Mouse (Mus musculus) stomach, embryonic 16.5 days (tissue): ENCODE measurements around the gene Susd1. TPM values are rescaled to one million over a fixed set of nuclear protein-coding genes. Genes with fewer than 3 reads are reported as not detected.
A peak's percentile ranks its signal among the peaks of the same experiment; 100 is the strongest.

ENCODE experiments used
- ATAC-seq: fragments of 200-750 bp; cut with Nextera tagmentation; 2 replicates; pipeline ENCODE4 v1.8.0; 2017; ENCODE audit warnings: moderate number of reproducible peaks, moderate TSS enrichment; ENCODE audit not compliant: insufficient read depth, low FRiP score
- H3K27ac ChIP-seq: fragments of 300-500 bp; sonication (generic); 2 replicates; pipeline ENCODE4 v1.5.1; 2014; ENCODE audit warnings: low read length
- H3K27me3 ChIP-seq: fragments of 300-500 bp; sonication (generic); 2 replicates; pipeline ENCODE4 v1.6.1; 2014; ENCODE audit warnings: low read length, control low read depth, mixed read lengths; ENCODE audit not compliant: control insufficient read depth, insufficient read depth
- H3K36me3 ChIP-seq: fragments of 300-500 bp; sonication (generic); 2 replicates; pipeline ENCODE4 v1.6.1; 2014; ENCODE audit warnings: low read length; ENCODE audit not compliant: control insufficient read depth, insufficient read depth
- H3K4me1 ChIP-seq: fragments of 300-500 bp; sonication (generic); 2 replicates; pipeline ENCODE4 v1.6.1; 2014; ENCODE audit warnings: low read length, control low read depth, mixed read lengths; ENCODE audit not compliant: control insufficient read depth, insufficient read depth
- H3K4me2 ChIP-seq: fragments of 300-500 bp; sonication (generic); 2 replicates; pipeline ENCODE4 v1.6.1; 2014; ENCODE audit warnings: low read depth, low read length, mixed read lengths
- H3K4me3 ChIP-seq: fragments of 300-500 bp; sonication (generic); replicated peaks from 2 replicates; pipeline ENCODE4 v1.5.1; 2014; ENCODE audit warnings: mild to moderate bottlenecking, low read length
- H3K9ac ChIP-seq: fragments of 300-500 bp; sonication (generic); 2 replicates; pipeline ENCODE4 v1.6.1; 2014; ENCODE audit warnings: low read length
- H3K9me3 ChIP-seq: fragments of 300-500 bp; sonication (generic); replicated peaks from 2 replicates; pipeline ENCODE4 v1.6.1; 2016; ENCODE audit warnings: low read length, control low read depth; ENCODE audit not compliant: control insufficient read depth
- WGBS: fragments of 180-500 bp; shearing (Covaris S2); extraction: QIAGEN DNeasy Blood & Tissue Kit; methylation state at CpG from one replicate; pipeline ENCODE4 v1.1.7; 2014; 5-methylcytosine and 5-hydroxymethylcytosine counted together
- polyA plus RNA-seq: library from polyadenylated mRNA; unstranded; fragments of >200 nt; fragmentation: Nextera tagmentation; extraction: Ambion mirVana; gene quantifications from 2 replicates; pipeline ENCODE4 v1.2.1, GENCODE M21; 2015

The Susd1 gene
- 8.3 and 11.8 TPM in 2 replicates for polyA plus RNA-seq

GRCm38 (mm10) chr4:59437990-59438854 lies at the start of gene Susd1:
TSS of gene Susd1 (minus strand) at chr4:59438633.
- H3K9ac ChIP-seq = peak within 1 kb of the TSS; percentile 90
- no peaks in the 10 kb centered on the region for H3K36me3 ChIP-seq
- peak; percentile 83 for ATAC-seq
- peak within 1 kb of the TSS; percentile 77 for H3K4me3 ChIP-seq
- peak within 1 kb of the TSS; percentile 90 for H3K27ac ChIP-seq
- under 1% methylated on average over 75 of the region's 75 CpGs for WGBS
- peaks cover 30% of the 10 kb centered on the region for H3K4me1 ChIP-seq
- no peaks in the 10 kb centered on the region for H3K9me3 ChIP-seq
- H3K4me2 ChIP-seq = peak within 1 kb of the TSS; percentile 97
- H3K27me3 ChIP-seq = no peaks in the 10 kb centered on the region

DNA sequence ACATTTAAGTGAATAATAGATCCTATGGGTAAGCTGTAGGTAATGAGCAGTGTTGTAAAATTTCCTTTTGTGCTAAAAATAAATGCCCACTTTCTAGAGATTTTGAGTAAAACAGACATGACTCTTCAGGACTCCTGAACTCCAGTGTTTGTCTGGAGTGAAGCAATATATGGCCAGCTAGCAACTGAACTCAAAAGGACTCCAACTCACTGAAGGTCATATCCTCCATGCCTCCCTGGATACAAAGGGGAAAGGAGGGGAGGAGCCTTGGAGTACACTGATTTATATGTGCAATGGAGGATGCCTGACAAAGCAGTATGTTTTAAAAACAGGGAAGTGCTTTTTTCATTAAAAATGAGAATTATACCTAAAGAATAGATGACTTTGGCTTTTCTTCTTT lies 32.9 kb upstream of the Susd1 start:
- peaks cover 5% of the 10 kb centered on the region; the same call in 1 of the 2 replicates for H3K4me1 ChIP-seq
- no peak for ATAC-seq
- H3K27ac ChIP-seq = no peak overlapping the region
- H3K4me3 ChIP-seq = no peak overlapping the region
- H3K27me3 ChIP-seq = no peaks in the 10 kb centered on the region
- H3K9me3 ChIP-seq = no peaks in the 10 kb centered on the region
- H3K4me2 ChIP-seq = no peak overlapping the region
- peaks cover 3% of the 10 kb centered on the region; the same call in 1 of the 2 replicates for H3K36me3 ChIP-seq
- H3K9ac ChIP-seq = no peak overlapping the region

DNA sequence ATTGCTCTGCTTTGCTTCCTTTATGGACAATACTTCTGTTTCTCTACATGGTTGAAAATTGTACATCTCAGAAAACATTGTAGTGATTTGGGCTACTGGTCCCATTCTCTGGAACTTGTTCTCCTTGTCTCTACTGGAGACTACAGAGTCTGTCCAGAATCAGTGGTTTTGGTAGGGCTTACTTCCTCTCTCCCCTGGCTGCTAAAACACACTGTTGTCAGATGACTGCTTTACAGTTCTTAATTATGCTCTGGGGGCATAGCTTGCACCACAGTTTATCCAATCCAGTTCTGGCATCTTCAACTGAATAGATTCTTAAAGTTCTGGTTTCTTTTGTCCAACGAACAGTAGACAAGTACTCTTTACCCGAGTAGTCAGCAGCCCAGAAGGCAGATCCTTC lies 27.0 kb upstream of the Susd1 start:
- Histone ChIP-seq H3K4me2 (no peak overlapping the region), H3K36me3 (no peaks in the 10 kb centered on the region), H3K4me3 (no peak overlapping the region), H3K9ac (no peak overlapping the region), H3K4me1 (0 out of 2 replicates have a peak, but pooled peaks cover 8% of the 10 kb centered on the region), H3K9me3 (no peaks in the 10 kb centered on the region), H3K27me3 (no peaks in the 10 kb centered on the region), H3K27ac (no peak overlapping the region)
- no peak for ATAC-seq
- 77% methylated on average over 2 of the region's 2 CpGs for WGBS

- ATAC-seq = no peak
Measured at GRCm38 (mm10) chr4:59464661-59465060, 26.2 kb upstream of the Susd1 start.

DNA sequence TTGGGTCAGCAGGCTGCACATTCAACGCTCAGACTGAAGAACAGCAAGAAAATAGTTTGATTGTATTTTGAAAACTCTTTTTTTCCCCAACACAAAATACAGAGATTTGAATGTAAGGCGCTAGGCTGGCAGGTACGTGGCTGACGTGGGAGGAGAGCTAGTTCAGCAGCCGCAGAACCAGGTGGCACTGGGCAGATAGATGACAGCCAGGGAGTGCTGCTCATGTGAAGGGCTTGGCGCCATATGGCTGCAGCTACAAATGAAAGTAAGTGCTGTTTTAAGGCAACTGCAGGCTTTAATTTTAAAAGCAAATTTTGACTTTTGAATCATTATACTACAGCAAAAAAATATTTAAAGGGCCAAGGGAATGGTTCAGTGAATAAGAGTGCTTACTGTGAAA lies 24.1 kb upstream of the Susd1 start:
- peak; percentile 57; the same call in 1 of the 2 replicates for ATAC-seq
- Histone ChIP-seq H3K9me3 (no peaks in the 10 kb centered on the region), H3K27me3 (no peaks in the 10 kb centered on the region), H3K27ac (no peak overlapping the region), H3K36me3 (no peaks in the 10 kb centered on the region), H3K4me2 (no peak overlapping the region), H3K9ac (no peak overlapping the region), H3K4me1 (peaks cover 16% of the 10 kb centered on the region), H3K4me3 (no peak overlapping the region)
- WGBS = 55% methylated on average over 6 of the region's 6 CpGs

More at GRCm38 (mm10) chr4:59464661-59465060, 26.2 kb upstream of the Susd1 start:
- no peak overlapping the region for H3K4me3 ChIP-seq
- no peaks in the 10 kb centered on the region for H3K27me3 ChIP-seq
- 71% methylated on average over 6 of the region's 6 CpGs for WGBS
- no peaks in the 10 kb centered on the region for H3K9me3 ChIP-seq
- no peak overlapping the region for H3K4me2 ChIP-seq
- peaks cover 12% of the 10 kb centered on the region for H3K4me1 ChIP-seq
- H3K9ac ChIP-seq = no peak overlapping the region
- no peaks in the 10 kb centered on the region for H3K36me3 ChIP-seq
- no peak overlapping the region for H3K27ac ChIP-seq

GRCm38 (mm10) chr4:59461116-59461727 lies 22.8 kb upstream of the Susd1 start:
- H3K9ac ChIP-seq = no peak overlapping the region
- H3K4me3 ChIP-seq = no peak overlapping the region
- H3K9me3 ChIP-seq = no peaks in the 10 kb centered on the region
- no peak overlapping the region for H3K27ac ChIP-seq
- peaks cover 16% of the 10 kb centered on the region for H3K4me1 ChIP-seq
- no peaks in the 10 kb centered on the region for H3K27me3 ChIP-seq
- WGBS = 41% methylated on average over 11 of the region's 11 CpGs
- H3K36me3 ChIP-seq = no peaks in the 10 kb centered on the region
- ATAC-seq = peak; percentile 54
- no peak overlapping the region for H3K4me2 ChIP-seq

- no peak overlapping the region for H3K4me2 ChIP-seq
- no peak overlapping the region for H3K4me3 ChIP-seq
- H3K9ac ChIP-seq = no peak overlapping the region
- H3K36me3 ChIP-seq = no peaks in the 10 kb centered on the region
- no peaks in the 10 kb centered on the region for H3K9me3 ChIP-seq
- WGBS = 55% methylated on average over 13 of the region's 13 CpGs
- ATAC-seq = no peak
- H3K4me1 ChIP-seq = peaks cover 16% of the 10 kb centered on the region
- no peaks in the 10 kb centered on the region for H3K27me3 ChIP-seq
- no peak overlapping the region; the same call in 1 of the 2 replicates for H3K27ac ChIP-seq
Measured at GRCm38 (mm10) chr4:59459216-59459955, 21.0 kb upstream of the Susd1 start.

GRCm38 (mm10) chr4:59457941-59458340 lies 19.5 kb upstream of the Susd1 start:
- H3K27ac ChIP-seq = peak overlapping the region; percentile 57; the same call in 1 of the 2 replicates
- H3K4me1 ChIP-seq = peaks cover 16% of the 10 kb centered on the region
- ATAC-seq = peak; percentile 47; the same call in 1 of the 2 replicates
- no peak overlapping the region for H3K9ac ChIP-seq
- WGBS = 21% methylated on average over 9 of the region's 9 CpGs
- no peaks in the 10 kb centered on the region for H3K27me3 ChIP-seq
- no peaks in the 10 kb centered on the region for H3K9me3 ChIP-seq
- H3K4me2 ChIP-seq = no peak overlapping the region
- no peaks in the 10 kb centered on the region for H3K36me3 ChIP-seq
- no peak overlapping the region for H3K4me3 ChIP-seq
